Mouse (Mus musculus): Measurements from ENCODE around the gene Olfr373. TPM values are rescaled to one million over a fixed set of nuclear protein-coding genes. Genes with fewer than 3 reads are reported as not detected.

Olfr373 gene
- polyA plus RNA-seq, 1 experiment from 2014 or later, result not detected

DNA sequence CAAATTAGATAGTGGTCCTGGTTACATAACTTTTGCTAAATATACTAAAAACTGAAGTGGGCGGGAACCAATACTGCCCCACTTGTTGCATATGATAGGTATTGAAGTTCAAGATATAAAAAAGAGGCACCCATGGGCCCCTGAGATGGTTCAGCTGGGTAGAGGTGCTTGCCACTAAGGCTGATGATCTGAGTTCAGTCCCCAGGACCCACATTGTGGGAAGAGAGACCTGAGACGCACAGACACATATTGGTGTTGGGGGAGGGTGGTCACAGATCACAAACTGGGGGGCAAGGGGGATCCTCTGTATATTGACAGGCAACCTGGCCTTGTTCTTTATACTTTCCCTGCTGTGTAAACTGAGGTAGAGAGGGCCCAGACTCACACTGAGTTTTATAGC, 54.5 kb downstream of the Olfr373 start:
- Histone ChIP-seq H3K36me3 (ENCODE audit: control insufficient read depth, insufficient read depth, low read length) (peaks cover 24% of the 10 kb centered on the region), H3K9me3 (ENCODE audit: control insufficient read depth, low read length) (no peaks in the 10 kb centered on the region), H3K4me1 (replicated peaks; ENCODE audit: control insufficient read depth, insufficient read depth, low read length) (peaks cover 32% of the 10 kb centered on the region), H3K4me2 (ENCODE audit: low read depth, low read length) (peak overlapping the region; percentile 69), H3K4me3 (ENCODE audit: low read length) (peak overlapping the region; percentile 93), H3K9ac (ENCODE audit: low read length) (peak overlapping the region; percentile 54; the same call in 1 of the 2 replicates), H3K27me3 (ENCODE audit: control insufficient read depth, insufficient read depth, low read depth, low read length) (no peaks in the 10 kb centered on the region), H3K27ac (ENCODE audit: low read length) (peak overlapping the region; percentile 100; the same call in 1 of the 2 replicates)
- 85% methylated on average over 2 of the region's 2 CpGs for WGBS
- no peak for ATAC-seq (ENCODE audit: low read depth)

DNA sequence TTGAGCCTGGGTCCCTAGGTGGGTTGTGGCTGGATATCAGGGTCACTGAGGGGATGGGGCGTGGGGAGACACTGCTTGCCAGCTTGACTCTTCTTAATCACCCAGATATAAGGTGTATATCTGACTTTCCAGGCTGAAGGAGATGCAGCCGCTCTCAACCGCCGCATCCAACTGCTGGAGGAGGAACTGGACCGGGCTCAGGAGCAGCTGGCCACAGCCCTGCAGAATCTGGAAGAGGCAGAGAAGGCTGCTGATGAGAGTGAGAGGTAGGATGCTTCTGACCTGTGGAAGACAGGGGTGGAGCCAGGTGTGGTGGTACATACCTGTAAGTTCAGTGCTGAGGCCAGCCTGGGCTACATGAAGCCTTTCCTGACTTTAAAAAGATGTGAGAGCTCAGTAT, 55.5 kb downstream of the Olfr373 start:
- no peak overlapping the region for H3K9ac ChIP-seq (ENCODE audit: low read length)
- no peak for ATAC-seq (ENCODE audit: low read depth)
- no peak overlapping the region for H3K4me2 ChIP-seq (ENCODE audit: low read depth, low read length)
- H3K27ac ChIP-seq (ENCODE audit: low read length), result no peak overlapping the region
- 93% methylated on average over 5 of the region's 5 CpGs for WGBS
- no peak overlapping the region for H3K4me3 ChIP-seq (ENCODE audit: low read length)
- H3K27me3 ChIP-seq (ENCODE audit: control insufficient read depth, insufficient read depth, low read depth, low read length), result no peaks in the 10 kb centered on the region
- H3K4me1 ChIP-seq (replicated peaks; ENCODE audit: control insufficient read depth, insufficient read depth, low read length), result peaks cover 22% of the 10 kb centered on the region
- H3K9me3 ChIP-seq (ENCODE audit: control insufficient read depth, low read length), result no peaks in the 10 kb centered on the region
- peaks cover 33% of the 10 kb centered on the region for H3K36me3 ChIP-seq (ENCODE audit: control insufficient read depth, insufficient read depth, low read length)

DNA sequence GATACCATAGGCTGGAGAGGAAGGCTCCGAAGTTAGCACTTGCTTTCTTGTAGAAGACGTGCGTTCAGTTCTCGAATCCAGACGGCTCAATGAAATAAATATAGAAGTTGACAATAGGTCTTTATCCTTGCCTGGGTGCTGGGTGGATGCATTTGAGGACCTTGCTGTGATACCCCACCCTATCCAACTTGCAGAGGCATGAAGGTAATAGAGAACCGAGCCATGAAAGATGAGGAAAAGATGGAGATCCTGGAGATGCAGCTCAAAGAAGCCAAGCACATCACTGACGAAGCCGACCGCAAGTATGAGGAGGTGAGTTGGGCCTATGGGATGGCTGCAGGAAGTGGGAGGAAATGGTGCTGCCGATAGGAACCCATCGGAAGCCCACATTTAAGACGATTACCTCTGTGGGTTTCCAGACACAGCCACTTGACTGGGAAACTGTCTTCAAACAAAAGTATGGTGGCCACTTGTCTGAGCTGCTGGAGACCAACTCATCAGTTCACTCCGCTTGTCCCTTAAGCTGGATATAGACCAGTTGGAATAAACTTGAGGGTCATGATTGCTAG, 60.4 kb downstream of the Olfr373 start:
- H3K4me1 ChIP-seq (replicated peaks; ENCODE audit: control insufficient read depth, insufficient read depth, low read length), result no peaks in the 10 kb centered on the region
- H3K4me3 ChIP-seq (ENCODE audit: low read length), result no peak overlapping the region
- H3K36me3 ChIP-seq (ENCODE audit: control insufficient read depth, insufficient read depth, low read length), result peaks cover 73% of the 10 kb centered on the region
- no peak overlapping the region for H3K4me2 ChIP-seq (ENCODE audit: low read depth, low read length)
- H3K27me3 ChIP-seq (ENCODE audit: control insufficient read depth, insufficient read depth, low read depth, low read length), result no peaks in the 10 kb centered on the region
- no peaks in the 10 kb centered on the region for H3K9me3 ChIP-seq (ENCODE audit: control insufficient read depth, low read length)
- ATAC-seq (ENCODE audit: low read depth), result no peak
- WGBS, result 91% methylated on average over 13 of the region's 13 CpGs
- no peak overlapping the region for H3K27ac ChIP-seq (ENCODE audit: low read length)
- no peak overlapping the region for H3K9ac ChIP-seq (ENCODE audit: low read length)

DNA sequence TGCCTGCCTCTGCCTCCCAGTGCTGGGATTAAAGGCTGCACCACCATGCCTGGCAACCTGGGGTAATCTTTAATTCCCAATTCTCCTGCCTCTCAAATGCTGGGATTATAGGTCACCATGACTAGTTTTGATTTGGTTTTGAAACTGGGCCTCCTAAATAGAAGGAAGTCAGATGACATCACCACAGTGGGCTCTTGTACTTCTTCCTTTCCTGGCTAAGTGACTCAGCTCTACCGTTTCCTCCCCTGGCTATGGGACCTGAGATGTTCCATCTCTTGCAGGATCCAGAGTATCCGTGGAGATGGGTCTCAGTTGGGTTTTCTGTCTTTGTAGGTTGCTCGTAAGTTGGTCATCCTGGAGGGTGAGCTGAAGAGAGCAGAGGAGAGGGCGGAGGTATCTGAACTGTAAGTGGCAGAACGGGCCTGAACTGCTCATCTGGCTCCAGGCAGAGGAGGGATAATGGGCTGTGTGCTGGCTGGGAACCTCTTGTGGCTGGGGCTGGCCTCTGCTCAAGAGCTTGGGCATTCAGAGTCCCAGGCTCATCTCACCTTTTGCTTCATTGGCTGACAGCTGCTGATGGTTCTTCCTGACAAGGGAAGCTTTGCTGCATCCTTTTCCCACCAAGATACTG, 61.5 kb downstream of the Olfr373 start:
- no peak overlapping the region for H3K27ac ChIP-seq (ENCODE audit: low read length)
- no peaks in the 10 kb centered on the region for H3K4me1 ChIP-seq (replicated peaks; ENCODE audit: control insufficient read depth, insufficient read depth, low read length)
- WGBS, result 86% methylated on average over 5 of the region's 5 CpGs
- no peak overlapping the region for H3K9ac ChIP-seq (ENCODE audit: low read length)
- no peak overlapping the region for H3K4me2 ChIP-seq (ENCODE audit: low read depth, low read length)
- H3K4me3 ChIP-seq (ENCODE audit: low read length), result no peak overlapping the region
- no peaks in the 10 kb centered on the region for H3K27me3 ChIP-seq (ENCODE audit: control insufficient read depth, insufficient read depth, low read depth, low read length)
- no peaks in the 10 kb centered on the region for H3K9me3 ChIP-seq (ENCODE audit: control insufficient read depth, low read length)
- no peak for ATAC-seq (ENCODE audit: low read depth)
- H3K36me3 ChIP-seq (ENCODE audit: control insufficient read depth, insufficient read depth, low read length), result peaks cover 69% of the 10 kb centered on the region

DNA sequence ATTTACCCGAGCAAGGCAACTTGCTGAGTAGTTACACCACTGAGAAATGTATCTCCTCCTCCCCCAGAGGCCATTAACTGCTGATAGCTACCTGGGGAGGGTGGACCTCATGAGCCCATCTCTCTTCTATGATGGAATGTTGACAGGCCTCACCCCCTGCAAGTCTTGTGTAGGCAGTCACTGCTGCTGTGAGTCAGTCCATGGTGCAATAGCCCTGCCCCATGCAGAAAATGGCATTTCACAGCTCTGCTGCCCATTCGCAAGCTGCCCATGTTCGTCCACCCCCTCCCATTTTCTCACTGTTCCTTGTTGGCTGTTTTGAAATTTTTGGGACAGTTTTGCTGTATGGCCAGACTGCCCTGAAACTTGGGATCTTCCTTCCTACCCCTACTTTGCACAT, 62.5 kb downstream of the Olfr373 start:
- Histone ChIP-seq H3K27ac (ENCODE audit: low read length) (no peak overlapping the region), H3K4me1 (replicated peaks; ENCODE audit: control insufficient read depth, insufficient read depth, low read length) (no peaks in the 10 kb centered on the region), H3K27me3 (ENCODE audit: control insufficient read depth, insufficient read depth, low read depth, low read length) (no peaks in the 10 kb centered on the region), H3K36me3 (ENCODE audit: control insufficient read depth, insufficient read depth, low read length) (peaks cover 77% of the 10 kb centered on the region), H3K9me3 (ENCODE audit: control insufficient read depth, low read length) (no peaks in the 10 kb centered on the region), H3K4me2 (ENCODE audit: low read depth, low read length) (no peak overlapping the region), H3K4me3 (ENCODE audit: low read length) (no peak overlapping the region), H3K9ac (ENCODE audit: low read length) (no peak overlapping the region)
- 84% methylated on average over 3 of the region's 3 CpGs for WGBS
- ATAC-seq (ENCODE audit: low read depth), result no peak

DNA sequence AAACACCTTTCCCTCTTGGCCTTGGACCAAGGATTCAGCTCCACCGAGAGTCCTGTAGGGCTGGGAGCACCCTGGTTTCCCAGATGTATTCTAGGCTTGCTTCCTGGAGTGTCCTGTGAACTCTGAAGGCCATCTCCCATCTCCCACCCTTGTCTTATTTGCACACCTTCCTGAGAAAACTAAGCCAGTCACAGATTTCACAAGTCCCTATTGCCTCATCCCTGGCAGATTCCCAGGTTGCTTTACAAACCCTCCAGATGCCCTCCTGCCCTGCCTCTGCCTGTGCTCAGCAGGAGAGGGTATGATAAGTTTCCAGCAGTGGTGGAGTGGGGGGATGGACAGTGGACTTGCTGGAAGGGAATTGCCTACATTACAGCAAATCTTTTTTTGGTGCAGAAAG, 63.1 kb downstream of the Olfr373 start:
- Histone ChIP-seq H3K9me3 (ENCODE audit: control insufficient read depth, low read length) (no peaks in the 10 kb centered on the region), H3K27me3 (ENCODE audit: control insufficient read depth, insufficient read depth, low read depth, low read length) (no peaks in the 10 kb centered on the region), H3K9ac (ENCODE audit: low read length) (no peak overlapping the region), H3K36me3 (ENCODE audit: control insufficient read depth, insufficient read depth, low read length) (peaks cover 74% of the 10 kb centered on the region), H3K4me1 (replicated peaks; ENCODE audit: control insufficient read depth, insufficient read depth, low read length) (no peaks in the 10 kb centered on the region), H3K4me2 (ENCODE audit: low read depth, low read length) (no peak overlapping the region), H3K27ac (ENCODE audit: low read length) (no peak overlapping the region), H3K4me3 (ENCODE audit: low read length) (no peak overlapping the region)
- peak; percentile 24; the same call in 1 of the 2 replicates for ATAC-seq (ENCODE audit: low read depth)
- 71% methylated on average over 1 of the region's 1 CpGs for WGBS

DNA sequence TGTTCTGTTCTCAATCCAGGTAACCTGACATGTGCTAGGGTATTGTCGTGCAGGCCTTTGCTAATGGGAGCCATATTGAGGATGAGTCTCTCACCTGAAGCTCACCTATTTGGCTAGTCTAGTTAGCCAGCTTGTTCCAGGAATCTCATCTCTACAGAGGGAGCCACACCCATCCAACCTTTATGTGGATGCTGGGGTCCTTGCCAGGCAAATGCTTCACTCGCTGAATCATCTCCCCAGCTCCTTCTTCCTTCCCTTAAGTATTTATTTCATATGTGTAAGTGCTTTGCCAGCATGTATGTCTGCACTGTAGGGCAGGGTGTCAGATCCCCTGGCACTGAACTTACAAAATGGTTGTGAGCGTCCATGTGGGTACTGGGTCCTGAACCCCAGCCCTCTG, 63.6 kb downstream of the Olfr373 start:
- Histone ChIP-seq H3K27ac (ENCODE audit: low read length) (no peak overlapping the region), H3K9ac (ENCODE audit: low read length) (no peak overlapping the region), H3K27me3 (ENCODE audit: control insufficient read depth, insufficient read depth, low read depth, low read length) (no peaks in the 10 kb centered on the region), H3K4me1 (replicated peaks; ENCODE audit: control insufficient read depth, insufficient read depth, low read length) (no peaks in the 10 kb centered on the region), H3K4me3 (ENCODE audit: low read length) (no peak overlapping the region), H3K4me2 (ENCODE audit: low read depth, low read length) (no peak overlapping the region), H3K36me3 (ENCODE audit: control insufficient read depth, insufficient read depth, low read length) (peaks cover 73% of the 10 kb centered on the region), H3K9me3 (ENCODE audit: control insufficient read depth, low read length) (no peaks in the 10 kb centered on the region)
- WGBS, result 78% methylated on average over 3 of the region's 3 CpGs
- no peak for ATAC-seq (ENCODE audit: low read depth)

DNA sequence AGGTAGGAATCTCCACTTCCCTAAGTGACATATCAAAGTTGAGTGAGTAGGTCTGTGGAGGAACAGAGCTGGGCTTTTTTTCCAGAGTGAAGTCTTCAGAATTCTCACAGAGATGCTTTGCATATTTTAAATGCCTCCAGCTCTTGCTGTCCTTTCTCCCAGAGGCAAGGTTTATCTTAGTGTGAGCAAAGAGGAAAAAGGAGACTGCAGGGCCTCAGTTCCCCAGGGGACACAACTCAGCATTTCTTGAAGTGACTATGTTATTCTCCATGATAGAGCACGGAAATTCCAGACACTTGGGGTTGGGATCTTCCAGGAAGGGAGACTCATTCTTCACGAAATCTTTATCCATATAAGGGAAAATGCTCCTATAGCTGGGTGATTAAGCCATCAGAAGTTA, 64.3 kb downstream of the Olfr373 start:
- WGBS, result 71% methylated on average over 2 of the region's 2 CpGs

DNA sequence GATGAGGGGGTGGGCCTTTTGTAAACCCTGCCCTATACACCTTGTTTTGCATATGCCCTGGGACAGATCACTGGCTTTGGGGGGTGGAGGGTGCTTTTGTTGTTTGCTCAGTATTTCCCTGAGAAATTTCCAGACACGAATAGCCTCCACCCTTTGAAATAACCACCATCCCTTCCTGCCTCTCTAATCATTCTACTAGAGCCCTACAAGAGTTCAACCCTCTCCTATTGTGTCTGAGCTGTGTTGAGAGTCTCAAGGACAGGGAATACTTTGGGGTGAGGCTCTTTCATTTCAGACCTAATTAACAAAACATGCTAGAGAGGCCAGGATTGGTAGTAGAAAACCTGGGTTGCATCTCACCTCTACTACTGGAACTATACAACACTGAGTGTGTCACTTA, 66.1 kb downstream of the Olfr373 start:
- 76% methylated on average over 1 of the region's 1 CpGs for whole genome bisulfite sequencing
- no peaks in the 10 kb centered on the region for H3K9me3 ChIP-seq (ENCODE audit: control insufficient read depth, low read length)
- no peak overlapping the region for H3K4me2 ChIP-seq (ENCODE audit: low read depth, low read length)
- no peak overlapping the region for H3K27ac ChIP-seq (ENCODE audit: low read length)
- no peak for ATAC-seq (ENCODE audit: low read depth)
- H3K9ac ChIP-seq (ENCODE audit: low read length), result no peak overlapping the region
- peaks cover 70% of the 10 kb centered on the region for H3K36me3 ChIP-seq (ENCODE audit: control insufficient read depth, insufficient read depth, low read length)
- H3K4me3 ChIP-seq (ENCODE audit: low read length), result no peak overlapping the region
- H3K27me3 ChIP-seq (ENCODE audit: control insufficient read depth, insufficient read depth, low read depth, low read length), result no peaks in the 10 kb centered on the region
- H3K4me1 ChIP-seq (replicated peaks; ENCODE audit: control insufficient read depth, insufficient read depth, low read length), result no peaks in the 10 kb centered on the region

More for the DNA sequence above, 64.3 kb downstream of the Olfr373 start:
- Histone ChIP-seq H3K4me1 (replicated peaks; ENCODE audit: control insufficient read depth, insufficient read depth, low read length) (no peaks in the 10 kb centered on the region), H3K4me3 (ENCODE audit: low read length) (no peak overlapping the region), H3K4me2 (ENCODE audit: low read depth, low read length) (no peak overlapping the region), H3K27me3 (ENCODE audit: control insufficient read depth, insufficient read depth, low read depth, low read length) (no peaks in the 10 kb centered on the region), H3K9me3 (ENCODE audit: control insufficient read depth, low read length) (no peaks in the 10 kb centered on the region), H3K36me3 (ENCODE audit: control insufficient read depth, insufficient read depth, low read length) (peaks cover 76% of the 10 kb centered on the region), H3K9ac (ENCODE audit: low read length) (no peak overlapping the region), H3K27ac (ENCODE audit: low read length) (no peak overlapping the region)
- no peak for ATAC-seq (ENCODE audit: low read depth)
